Mouse (Mus musculus) liver, postnatal 0 days (tissue): ENCODE data around the gene Ankrd13d. TPM values are rescaled to one million over a fixed set of nuclear protein-coding genes. Genes with fewer than 3 reads are reported as not detected.

Experiments
- ATAC-seq: fragments of 200-750 bp; cut with Nextera tagmentation; 2 replicates; pipeline ENCODE4 v1.8.0; 2017; ENCODE audit warnings: mild to moderate bottlenecking, moderate library complexity
- DNase-seq: peaks from one replicate; pipeline ENCODE4 v3.0.0-alpha.2; 2016
- H3K27ac ChIP-seq: fragments of 300-500 bp; sonication (generic); 2 replicates; pipeline ENCODE4 v1.5.1; 2014; ENCODE audit warnings: antibody characterized with exemption, moderate library complexity, mild to moderate bottlenecking, low read depth
- H3K27me3 ChIP-seq: fragments of 300-500 bp; sonication (generic); 2 replicates; pipeline ENCODE4 v1.6.1; 2014; ENCODE audit warnings: low read length, control low read depth, mixed read lengths; ENCODE audit not compliant: insufficient read depth
- H3K36me3 ChIP-seq: fragments of 300-500 bp; sonication (generic); replicated peaks from 2 replicates; pipeline ENCODE4 v1.6.1; 2014; ENCODE audit warnings: mild to moderate bottlenecking, control low read depth, low read length, moderate library complexity, mixed read lengths; ENCODE audit not compliant: insufficient read depth
- H3K4me1 ChIP-seq: fragments of 300-500 bp; sonication (generic); 2 replicates; pipeline ENCODE4 v1.6.1; 2014; ENCODE audit warnings: antibody characterized with exemption, mild to moderate bottlenecking, control low read depth; ENCODE audit not compliant: insufficient read depth
- H3K4me2 ChIP-seq: fragments of 300-500 bp; sonication (generic); 2 replicates; pipeline ENCODE4 v1.6.1; 2014; ENCODE audit warnings: low read depth, mild to moderate bottlenecking, low read length, moderate library complexity, mixed read lengths
- H3K4me3 ChIP-seq: fragments of 300-500 bp; sonication (generic); 2 replicates; pipeline ENCODE4 v1.5.1; 2014; ENCODE audit warnings: low read depth, low read length
- H3K9ac ChIP-seq: fragments of 300-500 bp; sonication (generic); replicated peaks from 2 replicates; pipeline ENCODE4 v1.6.1; 2014; ENCODE audit warnings: mild to moderate bottlenecking, moderate library complexity
- H3K9me3 ChIP-seq: fragments of 300-500 bp; sonication (generic); 2 replicates; pipeline ENCODE4 v1.6.1; 2016; ENCODE audit warnings: mild to moderate bottlenecking, control low read depth, low read length, mixed read lengths
- CTCF ChIP-seq: sonication (generic); IDR thresholded peaks from 2 replicates; pipeline ENCODE4 v1.5.1; 2016; ENCODE audit warnings: antibody characterized with exemption, low read depth
- EP300 ChIP-seq: IDR thresholded peaks from 2 replicates; pipeline ENCODE4 v1.6.1; 2016; ENCODE audit warnings: antibody characterized with exemption, low read depth, mild to moderate bottlenecking
- WGBS: fragments of 180-500 bp; shearing (Covaris S2); extraction: QIAGEN DNeasy Blood & Tissue Kit; methylation state at CpG from one replicate; pipeline ENCODE4 v1.1.7; 2014; ENCODE audit not compliant: insufficient replicate concordance; 5-methylcytosine and 5-hydroxymethylcytosine counted together
- polyA plus RNA-seq: library from polyadenylated mRNA; unstranded; fragments of >200 nt; fragmentation: Nextera tagmentation; extraction: Ambion mirVana; gene quantifications from 2 replicates; pipeline ENCODE4 v1.2.1, GENCODE M21; 2015

Gene Ankrd13d
- polyA plus RNA-seq, 1 experiment from 2014 or later = 0.54 TPM

GRCm38 (mm10) chr19:4231253-4232185 is 51.4 kb downstream of the Ankrd13d start, which contains the start of gene Pold4:
Gene Pold4, plus strand, starts transcription at chr19:4231899.
- WGBS = 11% methylated on average over 26 of the region's 26 CpGs
- H3K9ac ChIP-seq = peak within 1 kb of the TSS; percentile 64
- peaks cover 35% of the 10 kb centered on the region for H3K4me1 ChIP-seq

GRCm38 (mm10) chr19:4230415-4230814 is 52.5 kb downstream of the Ankrd13d start:
- Histone ChIP-seq H3K4me3 (no peak overlapping the region), H3K27me3 (no peaks in the 10 kb centered on the region), H3K9ac (no peak overlapping the region), H3K4me1 (peaks cover 35% of the 10 kb centered on the region), H3K36me3 (no peaks in the 10 kb centered on the region), H3K9me3 (no peaks in the 10 kb centered on the region), H3K4me2 (no peak overlapping the region), H3K27ac (peak overlapping the region; percentile 97)
- WGBS = 67% methylated on average over 8 of the region's 8 CpGs
- no peak for ATAC-seq
- no peak for DNase-seq
- TF ChIP-seq CTCF (no peak), EP300 (no peak)

More at GRCm38 (mm10) chr19:4231253-4232185, 51.4 kb downstream of the Ankrd13d start, which contains the start of gene Pold4:
- DNase-seq (peak; percentile 96), ATAC-seq (peak; percentile 91)
- Histone ChIP-seq H3K4me2 (peak within 1 kb of the TSS; percentile 73), H3K27me3 (no peaks in the 10 kb centered on the region), H3K9me3 (no peaks in the 10 kb centered on the region), H3K36me3 (no peaks in the 10 kb centered on the region), H3K4me3 (peak within 1 kb of the TSS; percentile 56), H3K27ac (peak within 1 kb of the TSS; percentile 97)
- TF ChIP-seq EP300 (peak; percentile 57; the same call in 1 of the 2 replicates), CTCF (0 out of 2 replicates have a peak, but pooled peaks have one; percentile 5)

- no peak overlapping the region for H3K4me2 ChIP-seq
- 61% methylated on average over 9 of the region's 9 CpGs for WGBS
- H3K36me3 ChIP-seq = no peaks in the 10 kb centered on the region
- no peak overlapping the region for H3K27ac ChIP-seq
- TF ChIP-seq CTCF (no peak), EP300 (no peak)
- ATAC-seq (no peak), DNase-seq (no peak)
- no peaks in the 10 kb centered on the region for H3K27me3 ChIP-seq
- H3K4me1 ChIP-seq = peaks cover 35% of the 10 kb centered on the region
- no peak overlapping the region for H3K9ac ChIP-seq
- H3K4me3 ChIP-seq = no peak overlapping the region
- no peaks in the 10 kb centered on the region for H3K9me3 ChIP-seq
Measured at GRCm38 (mm10) chr19:4229451-4230076, 53.4 kb downstream of the Ankrd13d start.

GRCm38 (mm10) chr19:4228891-4229290 is 54.0 kb downstream of the Ankrd13d start:
- 75% methylated on average over 4 of the region's 4 CpGs for WGBS
- no peak overlapping the region for H3K27ac ChIP-seq
- H3K9me3 ChIP-seq = no peaks in the 10 kb centered on the region
- H3K36me3 ChIP-seq = no peaks in the 10 kb centered on the region
- H3K4me1 ChIP-seq = peaks cover 35% of the 10 kb centered on the region
- no peak overlapping the region for H3K4me2 ChIP-seq
- DNase-seq = no peak
- no peak overlapping the region for H3K9ac ChIP-seq
- TF ChIP-seq EP300 = no peak
- TF ChIP-seq CTCF = no peak
- H3K4me3 ChIP-seq = no peak overlapping the region
- ATAC-seq = no peak
- no peaks in the 10 kb centered on the region for H3K27me3 ChIP-seq

- Histone ChIP-seq H3K27ac (no peak overlapping the region), H3K4me3 (no peak overlapping the region), H3K4me2 (no peak overlapping the region), H3K4me1 (peaks cover 33% of the 10 kb centered on the region), H3K36me3 (no peaks in the 10 kb centered on the region), H3K9ac (no peak overlapping the region), H3K27me3 (no peaks in the 10 kb centered on the region), H3K9me3 (no peaks in the 10 kb centered on the region)
- TF ChIP-seq CTCF = peak; percentile 99
- no peak for TF ChIP-seq EP300
- WGBS = 8% methylated on average over 8 of the region's 8 CpGs
- DNase-seq (peak; percentile 75), ATAC-seq (peak; percentile 10; the same call in 1 of the 2 replicates)
Measured at GRCm38 (mm10) chr19:4227894-4228678, 54.9 kb downstream of the Ankrd13d start.
